In the genomic region with DNA sequence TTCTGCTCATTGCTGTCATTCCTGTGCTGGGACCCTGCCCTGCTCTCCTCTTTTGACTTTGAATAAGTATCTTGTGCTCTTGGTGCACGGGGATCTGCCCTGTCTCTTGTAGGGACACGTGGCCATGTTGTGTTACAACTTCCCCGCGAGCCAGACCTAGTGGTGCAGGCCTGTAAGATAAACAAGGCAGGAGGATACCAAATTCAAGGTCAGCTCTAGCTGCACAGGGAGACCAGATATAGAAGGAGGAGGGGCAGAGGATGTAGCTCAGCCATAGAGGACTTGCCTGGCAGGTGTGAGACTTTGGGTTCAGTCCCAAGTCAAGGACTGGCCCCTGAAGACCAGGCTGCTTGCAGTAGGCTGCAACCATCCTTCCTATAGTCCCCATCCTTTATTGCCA, we compare ENCODE assay signal across 9 mouse cellular contexts.
DNase-seq lines count a peak whose midpoint lies in the region; ATAC-seq and TF ChIP-seq lines count a peak whose summit lies in the region.
"Had no signal": no experiment of that assay in that cellular context is flagged by ENCODE, and none has a peak within 500 bp of the region (broad histone marks: within the 10 kb centered on the region; RNA-seq: fewer than 3 reads in every experiment).

No protein-coding gene starts in this region.

- H3K27ac ChIP-seq in kidney, postnatal 0 days = peak overlapping the region; percentile 42; the same call in 1 of the 2 replicates
- peak overlapping the region; percentile 7; the same call in 1 of the 2 replicates for H3K27ac ChIP-seq in ES-E14 (ENCODE audit: insufficient read depth, low read depth, low read length, poor library complexity, severe bottlenecking)
- H3K27ac ChIP-seq in liver, embryonic 15.5 days (replicated peaks) = no peak overlapping the region
- H3K27ac ChIP-seq: hindbrain, embryonic 14.5 days; limb, embryonic 13.5 days had no signal

- no peak overlapping the region for H3K4me2 ChIP-seq in kidney, postnatal 0 days (ENCODE audit: low read length)
- H3K4me2 ChIP-seq in liver, embryonic 15.5 days = no peak overlapping the region
- H3K4me2 ChIP-seq: hindbrain, embryonic 14.5 days; limb, embryonic 13.5 days had no signal

- H3K4me3 ChIP-seq in kidney, postnatal 0 days (replicated peaks; ENCODE audit: low read depth, low read length) = no peak overlapping the region
- no peak overlapping the region for H3K4me3 ChIP-seq in ES-E14 (ENCODE audit: insufficient read depth in 1 of 2, low read depth in 1 of 2, low read length in 2 of 2, poor library complexity in 1 of 2, severe bottlenecking in 1 of 2)
- H3K4me3 ChIP-seq in liver, embryonic 15.5 days (replicated peaks) = no peak overlapping the region
- H3K4me3 ChIP-seq: limb, embryonic 13.5 days had no signal

- H3K36me3 ChIP-seq in kidney, postnatal 0 days (ENCODE audit: insufficient read depth, low read length) = no peaks in the 10 kb centered on the region
- no peaks in the 10 kb centered on the region for H3K36me3 ChIP-seq in ES-E14 (ENCODE audit: control insufficient read depth, insufficient read depth, low read length, poor library complexity, severe bottlenecking)
- no peaks in the 10 kb centered on the region for H3K36me3 ChIP-seq in liver, embryonic 15.5 days (replicated peaks)
- H3K36me3 ChIP-seq: limb, embryonic 13.5 days had no signal

- no peak for DNase-seq in kidney, postnatal 0 days (ENCODE audit: low spot score)
- DNase-seq in kidney, adult 11 months = no peak
- DNase-seq in 416B (ENCODE audit: low read depth) (peak; percentile 76), ES-E14 (ENCODE audit: low read depth, low spot score) (no peak)
- no peak for DNase-seq in cerebellum, postnatal 25 days
- no peak for DNase-seq in thymus, postnatal 4 days

- in situ Hi-C loops in ES-E14 (cut with MboI; ENCODE audit: low sequenced_read_pairs in 2 of 2, unreplicated experiment in 2 of 2) = no loop called here

- H3K9ac ChIP-seq in kidney, postnatal 0 days (ENCODE audit: low read depth, low read length) = no peak overlapping the region
- H3K9ac ChIP-seq in ES-E14 (ENCODE audit: insufficient read depth, low read depth, low read length, poor library complexity, severe bottlenecking) = 0 out of 2 replicates have a peak overlapping the region, but pooled peaks have one; percentile 15
- no peak overlapping the region for H3K9ac ChIP-seq in liver, embryonic 15.5 days
- H3K9ac ChIP-seq: hindbrain, embryonic 14.5 days; limb, embryonic 13.5 days had no signal

- no peaks in the 10 kb centered on the region for H3K9me3 ChIP-seq in kidney, postnatal 0 days (replicated peaks; ENCODE audit: low read length)
- H3K9me3 ChIP-seq in ES-E14 (ENCODE audit: control insufficient read depth, insufficient read depth, low read depth, low read length) = no peaks in the 10 kb centered on the region
- no peaks in the 10 kb centered on the region for H3K9me3 ChIP-seq in liver, embryonic 15.5 days (replicated peaks)
- H3K9me3 ChIP-seq: limb, embryonic 13.5 days had no signal

- WGBS in kidney, postnatal 0 days = 68% methylated on average over 4 of the region's 4 CpGs
- 38% methylated on average over 4 of the region's 4 CpGs for WGBS in liver, embryonic 15.5 days (ENCODE audit: insufficient replicate concordance)

- H3K27me3 ChIP-seq in kidney, postnatal 0 days (ENCODE audit: insufficient read depth, low read length) = no peaks in the 10 kb centered on the region
- H3K27me3 ChIP-seq in liver, embryonic 15.5 days = 0 out of 2 replicates have a peak, but pooled peaks cover 5% of the 10 kb centered on the region
- H3K27me3 ChIP-seq: limb, embryonic 13.5 days had no signal

- TF ChIP-seq CTCF in kidney, postnatal 0 days (IDR thresholded peaks at IDR 0.05; ENCODE audit: low read depth) = no peak

- H3K4me1 ChIP-seq in kidney, postnatal 0 days (replicated peaks; ENCODE audit: insufficient read depth, low read length) = no peaks in the 10 kb centered on the region
- H3K4me1 ChIP-seq in ES-E14 (ENCODE audit: control insufficient read depth in 2 of 2, insufficient read depth in 2 of 2, low read length in 2 of 2, poor library complexity in 1 of 2) = peaks cover 16 to 23% of the 10 kb centered on the region in 2 experiments
- H3K4me1 ChIP-seq in liver, embryonic 15.5 days (replicated peaks) = peaks cover 21% of the 10 kb centered on the region

- ATAC-seq in kidney, postnatal 0 days (replicated peaks; ENCODE audit: low FRiP score, low read depth) = no peak
- ATAC-seq in liver, embryonic 15.5 days (ENCODE audit: insufficient read depth) = peak; percentile 40

TF ChIP-seq in ES-E14, 5 proteins besides CTCF, POLR2A, EP300 and RAD21:
- TF ChIP-seq CHD2 (IDR thresholded peaks at IDR 0.05; ENCODE audit: low read depth, low read length) (no peak), ZC3H11A (IDR thresholded peaks at IDR 0.05; ENCODE audit: borderline replicate concordance, low read depth, low read length) (no peak), HCFC1 (IDR thresholded peaks at IDR 0.05; ENCODE audit: borderline replicate concordance, insufficient read depth, low read length) (no peak), ZNF384 (IDR thresholded peaks at IDR 0.05; ENCODE audit: low read depth, low read length) (no peak), MAFK (IDR thresholded peaks at IDR 0.05; ENCODE audit: insufficient read depth, low read depth, low read length) (no peak)
